Mouse (Mus musculus) bone marrow, adult 2 months (tissue): ENCODE measurements around the gene Itih3.

ENCODE experiments used
- CTCF ChIP-seq: fragments of 200-500 bp; IDR thresholded peaks from 2 replicates; pipeline ENCODE4 v1.5.1; 2011; ENCODE audit warnings: low read length, control low read depth; ENCODE audit not compliant: control insufficient read depth, insufficient read depth
- POLR2A ChIP-seq: fragments of 200-500 bp; IDR thresholded peaks from 2 replicates; pipeline ENCODE4 v1.6.1; 2011; ENCODE audit warnings: low read depth, mild to moderate bottlenecking, control low read depth, low read length, borderline replicate concordance; ENCODE audit not compliant: control insufficient read depth

DNA sequence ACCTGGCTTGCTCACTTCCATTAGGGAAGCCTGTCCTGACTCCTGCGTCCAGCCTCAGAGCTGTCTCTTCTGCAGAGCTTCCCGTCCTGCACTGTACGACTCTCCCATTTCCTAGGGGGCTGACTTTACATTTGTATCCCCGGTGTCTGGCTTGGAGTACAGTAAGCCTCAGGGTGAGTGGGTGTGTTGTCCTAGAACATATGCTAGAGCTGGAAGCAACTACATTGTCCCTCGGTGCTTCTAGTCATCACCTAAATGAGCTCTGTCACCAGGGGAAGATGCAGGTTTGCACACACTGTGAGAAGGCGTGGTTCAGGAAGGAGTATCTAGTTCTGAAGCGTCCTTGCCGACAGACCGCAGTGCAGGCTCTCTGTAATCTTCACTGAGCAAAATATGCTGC, 61.2 kb downstream of the Itih3 start:
- TF ChIP-seq CTCF (no peak), POLR2A (no peak)
